Mouse (Mus musculus) C2C12 (cell line): ENCODE measurements around the gene Pik3c2g.

Experiments
- MYOD1 ChIP-seq: IDR thresholded peaks from one replicate; pipeline ENCODE4 v1.6.1; 2011; ENCODE audit warnings: low read depth; ENCODE audit not compliant: control insufficient read depth, insufficient read length
- USF1 ChIP-seq: IDR thresholded peaks from one replicate; pipeline ENCODE4 v1.6.1; 2011; ENCODE audit warnings: low read depth, mild to moderate bottlenecking, control low read depth, moderate library complexity

GRCm38 (mm10) chr6:139963775-139964174 lies 376.8 kb downstream of the Pik3c2g start:
- no peak for TF ChIP-seq USF1
- no peak for TF ChIP-seq MYOD1
